Mouse (Mus musculus): ENCODE results near the gene Sned1.

Gene Sned1

GRCm38 (mm10) chr1:93326446-93326845, 90.8 kb downstream of the Sned1 start:
- no peak for DNase-seq

GRCm38 (mm10) chr1:93334621-93335020, 99.0 kb downstream of the Sned1 start:
- DNase-seq: no peak

- peak; percentile 96 to 98 for DNase-seq
Measured at GRCm38 (mm10) chr1:93342648-93343503, 107.2 kb downstream of the Sned1 start, which contains the start of the genes Ppp1r7 and Pask. Ppp1r7 (plus strand) TSS chr1:93342854. Pask (minus strand) TSS chr1:93343482.

GRCm38 (mm10) chr1:93343504-93344047, 107.9 kb downstream of the Sned1 start:
- peak; percentile 97 to 98 for DNase-seq

GRCm38 (mm10) chr1:93347176-93347575, 111.5 kb downstream of the Sned1 start:
- no peak for DNase-seq

GRCm38 (mm10) chr1:93349701-93350100, 114.1 kb downstream of the Sned1 start:
- DNase-seq: no peak

Measured in kidney, postnatal 25 days (tissue).